In the genomic region with DNA sequence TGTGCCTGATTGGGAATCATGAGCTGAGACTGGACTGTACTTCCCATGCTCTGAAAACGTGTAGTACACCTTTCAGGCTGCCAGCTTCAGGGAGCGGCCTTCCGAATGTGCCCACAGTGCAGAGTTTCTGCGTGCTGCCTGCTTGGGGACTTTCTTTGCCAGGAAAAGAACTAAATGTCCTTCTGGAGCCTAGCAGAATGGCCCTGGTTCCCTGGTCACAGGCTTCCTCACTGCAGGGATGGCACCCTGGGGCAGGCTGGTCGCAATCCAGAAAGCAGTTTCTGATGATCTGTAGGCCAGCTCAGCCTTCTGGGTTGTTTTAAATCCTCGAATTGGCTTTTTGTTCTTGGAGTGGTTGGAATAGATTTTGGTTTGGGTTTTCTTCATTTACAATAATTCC, we compare ENCODE assay signal across 20 mouse cellular contexts.
A peak's percentile ranks its signal among the peaks of the same experiment; 100 is the strongest.
DNase-seq lines count a peak whose midpoint lies in the region; ATAC-seq lines count a peak whose summit lies in the region.
"Had no signal": no experiment of that assay in that cellular context is flagged by ENCODE, and none has a peak within 500 bp of the region (broad histone marks: within the 10 kb centered on the region; RNA-seq: fewer than 3 reads in every experiment).

No protein-coding gene starts in this region.

- H3K36me3 ChIP-seq in midbrain, embryonic 12.5 days = 0 out of 2 replicates have a peak, but pooled peaks cover 2% of the 10 kb centered on the region
- peaks cover 10% of the 10 kb centered on the region for H3K36me3 ChIP-seq in midbrain, embryonic 16.5 days (ENCODE audit: control insufficient read depth, insufficient read depth, low read length)
- peaks cover 10% of the 10 kb centered on the region for H3K36me3 ChIP-seq in hindbrain, embryonic 16.5 days (ENCODE audit: control insufficient read depth, insufficient read depth, low read length)

- peaks cover 14% of the 10 kb centered on the region; the same call in 1 of the 2 replicates for H3K4me1 ChIP-seq in midbrain, embryonic 12.5 days
- peaks cover 9% of the 10 kb centered on the region; the same call in 1 of the 2 replicates for H3K4me1 ChIP-seq in midbrain, embryonic 16.5 days (ENCODE audit: control insufficient read depth, insufficient read depth, low read length)
- peaks cover 17% of the 10 kb centered on the region for H3K4me1 ChIP-seq in hindbrain, embryonic 16.5 days (ENCODE audit: control insufficient read depth, insufficient read depth, low read depth, low read length)
- H3K4me1 ChIP-seq: embryonic facial prominence, embryonic 13.5 days had no signal

- no peaks in the 10 kb centered on the region for H3K27me3 ChIP-seq in midbrain, embryonic 12.5 days
- H3K27me3 ChIP-seq in midbrain, embryonic 16.5 days (ENCODE audit: control insufficient read depth, insufficient read depth, low read depth, low read length) = no peaks in the 10 kb centered on the region
- H3K27me3 ChIP-seq in hindbrain, embryonic 16.5 days (replicated peaks; ENCODE audit: control insufficient read depth, insufficient read depth, low read length) = no peaks in the 10 kb centered on the region
- H3K27me3 ChIP-seq: embryonic facial prominence, embryonic 13.5 days; midbrain, embryonic 13.5 days had no signal

- DNase-seq in heart, adult 11 months = peak; percentile 37
- no peak for DNase-seq in heart, postnatal 4 days
- peak; percentile 91 for DNase-seq in cerebellum, adult 8-10 months
- DNase-seq in gastrocnemius, adult 8-10 months (ENCODE audit: low spot score in 2 of 2) = no peak
- DNase-seq in kidney, postnatal 36 days = no peak
- DNase-seq: adrenal gland, postnatal 36 days; gastrocnemius, postnatal 14 days; kidney, adult 2 months; kidney, postnatal 25 days; liver; right cerebral cortex, postnatal 14 days; spleen, adult 18-20 months; thymus, postnatal 36 days had no signal

- no peak overlapping the region for H3K4me2 ChIP-seq in midbrain, embryonic 12.5 days (replicated peaks)
- H3K4me2 ChIP-seq in midbrain, embryonic 16.5 days (ENCODE audit: low read length) = no peak overlapping the region
- no peak overlapping the region for H3K4me2 ChIP-seq in hindbrain, embryonic 16.5 days (ENCODE audit: low read length)
- H3K4me2 ChIP-seq: embryonic facial prominence, embryonic 13.5 days; midbrain, embryonic 13.5 days had no signal

- no peaks in the 10 kb centered on the region for H3K9me3 ChIP-seq in midbrain, embryonic 12.5 days
- no peaks in the 10 kb centered on the region for H3K9me3 ChIP-seq in midbrain, embryonic 16.5 days (replicated peaks; ENCODE audit: control insufficient read depth, low read length, poor library complexity, severe bottlenecking)
- no peaks in the 10 kb centered on the region for H3K9me3 ChIP-seq in hindbrain, embryonic 16.5 days (ENCODE audit: control insufficient read depth, low read length)
- H3K9me3 ChIP-seq: embryonic facial prominence, embryonic 13.5 days; midbrain, embryonic 13.5 days had no signal

- H3K9ac ChIP-seq in midbrain, embryonic 12.5 days (replicated peaks) = no peak overlapping the region
- no peak overlapping the region for H3K9ac ChIP-seq in midbrain, embryonic 16.5 days (ENCODE audit: low read depth, low read length)
- no peak overlapping the region for H3K9ac ChIP-seq in hindbrain, embryonic 16.5 days (ENCODE audit: low read depth, low read length)
- H3K9ac ChIP-seq: embryonic facial prominence, embryonic 13.5 days; midbrain, embryonic 13.5 days had no signal

- WGBS in midbrain, embryonic 12.5 days = 41% methylated on average over 6 of the region's 6 CpGs
- 32% methylated on average over 6 of the region's 6 CpGs for WGBS in midbrain, embryonic 16.5 days
- WGBS in hindbrain, embryonic 16.5 days = 53% methylated on average over 6 of the region's 6 CpGs

- 0 out of 2 replicates have a peak overlapping the region, but pooled peaks have one; percentile 25 for H3K27ac ChIP-seq in midbrain, embryonic 12.5 days (replicated peaks)
- H3K27ac ChIP-seq in midbrain, embryonic 16.5 days (ENCODE audit: low read length) = no peak overlapping the region
- H3K27ac ChIP-seq in hindbrain, embryonic 16.5 days (ENCODE audit: low read depth, low read length) = no peak overlapping the region
- H3K27ac ChIP-seq: embryonic facial prominence, embryonic 13.5 days; midbrain, embryonic 13.5 days had no signal

- ATAC-seq in midbrain, embryonic 12.5 days (ENCODE audit: low FRiP score, low read depth) = no peak
- ATAC-seq in midbrain, embryonic 16.5 days = no peak
- peak; percentile 24; the same call in 1 of the 2 replicates for ATAC-seq in hindbrain, embryonic 16.5 days
- ATAC-seq: lung, postnatal 0 days; midbrain, embryonic 13.5 days had no signal

- no peak overlapping the region for H3K4me3 ChIP-seq in midbrain, embryonic 12.5 days
- H3K4me3 ChIP-seq in midbrain, embryonic 16.5 days (ENCODE audit: low read depth, low read length) = no peak overlapping the region
- no peak overlapping the region for H3K4me3 ChIP-seq in hindbrain, embryonic 16.5 days (ENCODE audit: low read length)
- H3K4me3 ChIP-seq: embryonic facial prominence, embryonic 13.5 days; midbrain, embryonic 13.5 days; myocyte had no signal

Comparison
In these comparisons a context has a peak if more than half of its experiments do, and no peak if none do; other contexts are left out.
1. DNase-seq: peak in heart, adult 11 months (single experiment) and cerebellum, adult 8-10 months (single experiment); none in heart, postnatal 4 days (single experiment), gastrocnemius, adult 8-10 months (0 of 2) and kidney, postnatal 36 days (0 of 2).